Mouse (Mus musculus) hindbrain, embryonic 13.5 days (tissue): Measurements from ENCODE around the gene Elmsan1. TPM values are rescaled to one million over a fixed set of nuclear protein-coding genes. Genes with fewer than 3 reads are reported as not detected.

Experiments used
- ATAC-seq: fragments of 200-750 bp; cut with Nextera tagmentation; 2 replicates; pipeline ENCODE4 v1.8.0; 2017; ENCODE audit warnings: moderate TSS enrichment; ENCODE audit not compliant: low FRiP score
- H3K27ac ChIP-seq: fragments of 300-500 bp; sonication (generic); 2 replicates; pipeline ENCODE4 v1.5.1; 2015; ENCODE audit warnings: inconsistent platforms, mild to moderate bottlenecking, moderate library complexity
- H3K27me3 ChIP-seq: fragments of 300-500 bp; sonication (generic); 2 replicates; pipeline ENCODE4 v1.6.1; 2015; ENCODE audit warnings: mild to moderate bottlenecking, inconsistent platforms
- H3K36me3 ChIP-seq: fragments of 300-500 bp; sonication (generic); 2 replicates; pipeline ENCODE4 v1.6.1; 2015; ENCODE audit warnings: mild to moderate bottlenecking, inconsistent platforms
- H3K4me1 ChIP-seq: fragments of 300-500 bp; sonication (generic); replicated peaks from 2 replicates; pipeline ENCODE4 v1.6.1; 2015; ENCODE audit warnings: inconsistent platforms
- H3K4me2 ChIP-seq: fragments of 300-500 bp; sonication (generic); 2 replicates; pipeline ENCODE4 v1.6.1; 2015; ENCODE audit warnings: inconsistent platforms, mild to moderate bottlenecking, moderate library complexity
- H3K4me3 ChIP-seq: fragments of 300-500 bp; sonication (generic); 2 replicates; pipeline ENCODE4 v1.5.1; 2015; ENCODE audit warnings: mild to moderate bottlenecking, inconsistent platforms
- H3K9ac ChIP-seq: fragments of 300-500 bp; sonication (generic); 2 replicates; pipeline ENCODE4 v1.6.1; 2015; ENCODE audit warnings: mild to moderate bottlenecking, inconsistent platforms
- H3K9me3 ChIP-seq: fragments of 300-500 bp; sonication (generic); 2 replicates; pipeline ENCODE4 v1.6.1; 2016; ENCODE audit warnings: inconsistent platforms
- WGBS: fragments of 180-500 bp; shearing (Covaris S2); methylation state at CpG from one replicate; pipeline ENCODE4 v1.1.7; 2015; 5-methylcytosine and 5-hydroxymethylcytosine counted together
- polyA plus RNA-seq: library from polyadenylated mRNA; unstranded; fragments of >200 nt; fragmentation: Nextera tagmentation; extraction: Ambion mirVana; gene quantifications from 2 replicates; pipeline ENCODE4 v1.2.1, GENCODE M21; 2015

Elmsan1 gene
- polyA plus RNA-seq, 1 experiment from 2014 or later, result 5.1 TPM

DNA sequence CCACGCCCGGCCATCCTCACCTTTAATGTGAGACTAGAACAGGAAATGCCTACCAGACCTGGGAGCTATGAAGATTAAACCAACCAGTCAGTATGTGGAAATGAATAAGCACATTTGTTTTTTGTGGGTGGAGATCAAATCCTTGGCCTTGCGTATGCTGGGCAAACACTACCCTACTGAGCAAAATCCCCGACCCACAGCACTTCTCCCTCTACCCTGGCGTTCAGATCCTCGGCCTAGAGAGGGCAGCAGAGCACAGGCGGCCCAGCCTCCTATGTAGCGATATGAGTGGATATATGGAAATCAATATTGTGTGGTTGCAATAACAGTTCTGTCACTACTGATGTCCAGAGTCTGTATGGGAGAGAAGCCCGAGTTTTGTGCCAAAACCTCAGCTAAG lies 55.5 kb downstream of the Elmsan1 start:
- Histone ChIP-seq H3K27me3 (no peaks in the 10 kb centered on the region), H3K27ac (no peak overlapping the region), H3K36me3 (peaks cover 28% of the 10 kb centered on the region), H3K9ac (no peak overlapping the region), H3K4me3 (no peak overlapping the region), H3K4me1 (0 out of 2 replicates have a peak, but pooled peaks cover 5% of the 10 kb centered on the region), H3K9me3 (no peaks in the 10 kb centered on the region), H3K4me2 (no peak overlapping the region)
- 88% methylated on average over 9 of the region's 9 CpGs for WGBS
- ATAC-seq, result no peak

DNA sequence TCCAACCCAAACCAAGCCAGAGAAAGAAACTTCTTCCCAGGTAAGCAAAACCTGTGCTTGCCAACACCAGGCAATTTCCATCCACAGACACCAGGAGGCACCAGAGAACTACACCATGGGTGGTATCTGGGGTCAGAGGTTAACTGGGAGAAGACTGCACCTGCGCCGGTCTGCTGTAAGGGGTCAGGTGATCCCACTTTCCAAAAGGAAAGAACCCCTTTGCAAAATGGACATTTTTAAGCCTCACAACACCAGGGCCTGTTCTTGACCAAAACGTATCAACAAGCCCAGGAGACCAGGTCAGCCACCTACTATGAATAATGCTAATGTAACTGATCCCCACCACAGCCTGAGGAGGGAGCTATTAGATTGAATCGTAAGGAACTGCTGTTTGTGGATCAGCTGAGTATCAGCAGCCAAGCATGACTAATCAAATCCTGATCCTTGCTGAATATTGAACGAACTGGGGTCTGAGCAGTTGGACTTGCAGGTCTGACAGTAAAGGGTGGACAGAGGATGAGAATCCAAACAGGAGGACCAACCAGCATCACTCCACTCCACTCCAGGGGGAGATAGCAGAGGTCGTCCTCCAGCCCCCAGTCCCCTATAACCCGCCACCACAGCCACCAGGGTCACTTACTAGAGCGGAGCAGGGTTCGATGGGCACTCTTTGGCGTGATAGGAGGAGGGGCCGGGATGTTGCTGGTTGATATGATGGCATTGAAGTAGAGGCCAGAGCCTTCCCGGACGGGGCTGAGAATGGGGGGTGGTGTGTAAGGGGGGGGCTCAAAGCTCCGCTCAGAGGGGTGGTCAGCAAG lies 56.9 kb downstream of the Elmsan1 start:
- no peak for ATAC-seq
- Histone ChIP-seq H3K4me1 (0 out of 2 replicates have a peak, but pooled peaks cover 5% of the 10 kb centered on the region), H3K27me3 (no peaks in the 10 kb centered on the region), H3K36me3 (peaks cover 41% of the 10 kb centered on the region), H3K27ac (no peak overlapping the region), H3K9ac (no peak overlapping the region), H3K9me3 (no peaks in the 10 kb centered on the region), H3K4me2 (no peak overlapping the region), H3K4me3 (no peak overlapping the region)
- WGBS, result 73% methylated on average over 14 of the region's 14 CpGs

DNA sequence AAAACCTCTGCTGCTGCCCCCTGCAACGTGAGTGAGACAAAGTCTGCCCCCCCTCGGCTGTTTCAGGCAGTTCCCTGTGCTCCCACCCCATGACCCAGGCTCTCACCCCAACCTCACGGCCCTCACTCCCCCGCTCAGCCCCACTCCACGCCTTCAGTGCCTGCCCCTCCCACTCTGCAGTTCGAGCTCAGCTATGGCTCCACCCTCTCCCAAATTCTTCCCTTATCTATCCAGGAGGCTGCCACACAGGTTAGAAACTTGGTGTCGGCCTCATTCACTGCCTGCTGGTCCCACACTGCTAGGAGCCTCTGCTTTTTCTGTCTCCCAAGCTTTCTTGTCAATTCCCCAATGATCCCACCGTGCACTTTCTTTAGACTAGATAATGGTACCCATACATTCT lies 57.6 kb downstream of the Elmsan1 start:
- no peak overlapping the region for H3K9ac ChIP-seq
- H3K4me2 ChIP-seq, result no peak overlapping the region
- no peak overlapping the region for H3K27ac ChIP-seq
- H3K9me3 ChIP-seq, result no peaks in the 10 kb centered on the region
- H3K4me1 ChIP-seq, result 0 out of 2 replicates have a peak, but pooled peaks cover 5% of the 10 kb centered on the region
- peaks cover 48% of the 10 kb centered on the region for H3K36me3 ChIP-seq
- ATAC-seq, result no peak
- no peak overlapping the region for H3K4me3 ChIP-seq
- H3K27me3 ChIP-seq, result no peaks in the 10 kb centered on the region
- 86% methylated on average over 8 of the region's 8 CpGs for WGBS

DNA sequence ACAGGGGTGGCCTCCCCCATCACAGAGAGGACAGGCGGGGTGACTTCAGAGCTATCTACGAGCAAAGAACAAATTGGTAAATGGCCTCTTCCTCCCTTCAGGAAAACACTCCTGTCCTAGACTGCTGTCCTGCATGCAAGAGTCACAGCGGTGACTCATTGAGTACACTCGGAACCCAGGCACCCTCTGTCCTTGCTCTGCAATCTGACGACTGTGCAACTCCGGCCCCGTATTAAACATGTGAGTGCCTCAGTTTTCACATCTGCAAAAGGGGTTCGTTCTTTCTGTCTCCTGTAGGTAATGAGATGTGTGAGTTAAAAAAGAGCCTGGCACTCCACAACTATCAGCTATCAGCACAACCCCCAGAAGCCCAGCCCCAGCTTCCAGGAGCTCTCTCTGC lies 58.2 kb downstream of the Elmsan1 start:
- H3K9ac ChIP-seq, result no peak overlapping the region
- no peaks in the 10 kb centered on the region for H3K27me3 ChIP-seq
- H3K27ac ChIP-seq, result no peak overlapping the region
- H3K4me2 ChIP-seq, result no peak overlapping the region
- 0 out of 2 replicates have a peak, but pooled peaks cover under 1% of the 10 kb centered on the region for H3K4me1 ChIP-seq
- ATAC-seq, result no peak
- no peak overlapping the region for H3K4me3 ChIP-seq
- H3K36me3 ChIP-seq, result peaks cover 54% of the 10 kb centered on the region
- WGBS, result 97% methylated on average over 8 of the region's 8 CpGs
- H3K9me3 ChIP-seq, result no peaks in the 10 kb centered on the region

DNA sequence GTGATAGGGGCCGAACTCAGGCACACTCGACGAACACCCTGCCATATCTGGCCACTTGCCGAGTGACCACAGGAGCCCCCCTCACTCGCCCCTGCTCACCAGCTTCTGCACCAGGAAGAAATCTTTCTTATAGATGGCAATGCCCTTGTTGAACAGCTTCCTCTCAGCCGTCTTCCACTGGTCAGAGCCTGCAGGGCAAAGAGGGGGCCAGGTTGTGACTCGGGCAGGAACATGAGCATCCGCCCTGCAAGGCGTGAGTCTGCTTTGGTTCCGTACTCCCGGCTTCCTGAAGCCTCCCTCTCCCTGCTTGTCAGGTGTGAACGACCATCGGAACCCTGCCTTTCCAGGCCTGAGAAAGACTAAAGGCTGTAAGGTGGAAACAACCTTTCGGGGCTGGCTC lies 60.5 kb downstream of the Elmsan1 start:
- WGBS, result 92% methylated on average over 14 of the region's 14 CpGs
- H3K9ac ChIP-seq, result no peak overlapping the region

DNA sequence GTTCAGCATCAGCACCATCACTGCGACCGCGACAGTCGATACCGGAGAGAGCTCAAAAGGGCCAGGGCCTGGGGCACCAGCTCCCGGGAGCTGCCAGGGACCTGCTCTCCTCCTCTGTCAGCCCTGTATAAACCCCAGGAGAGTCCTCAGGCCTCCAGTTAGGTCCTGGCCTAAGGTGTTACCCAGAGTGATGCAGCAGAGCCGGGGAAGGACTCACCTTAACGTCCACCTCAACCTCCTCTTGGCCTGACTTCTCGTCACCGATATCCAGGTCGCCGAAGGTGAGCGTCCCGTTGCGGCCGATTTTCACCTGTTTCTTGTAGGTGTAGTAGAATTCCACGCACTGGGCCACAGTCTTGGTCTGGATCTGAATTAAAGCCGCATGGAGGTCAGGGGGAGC lies 62.5 kb downstream of the Elmsan1 start:
- Histone ChIP-seq H3K9me3 (no peaks in the 10 kb centered on the region), H3K27me3 (no peaks in the 10 kb centered on the region), H3K9ac (no peak overlapping the region), H3K27ac (no peak overlapping the region), H3K4me1 (peaks cover 2% of the 10 kb centered on the region; the same call in 1 of the 2 replicates), H3K4me2 (no peak overlapping the region), H3K4me3 (no peak overlapping the region), H3K36me3 (peaks cover 87% of the 10 kb centered on the region)
- no peak for ATAC-seq
- 96% methylated on average over 18 of the region's 18 CpGs for WGBS

More for the DNA sequence above, 60.5 kb downstream of the Elmsan1 start:
- H3K27me3 ChIP-seq, result no peaks in the 10 kb centered on the region
- peaks cover 72% of the 10 kb centered on the region for H3K36me3 ChIP-seq
- no peak overlapping the region for H3K4me3 ChIP-seq
- no peaks in the 10 kb centered on the region for H3K4me1 ChIP-seq
- no peaks in the 10 kb centered on the region for H3K9me3 ChIP-seq
- ATAC-seq, result no peak
- H3K4me2 ChIP-seq, result no peak overlapping the region
- H3K27ac ChIP-seq, result no peak overlapping the region

DNA sequence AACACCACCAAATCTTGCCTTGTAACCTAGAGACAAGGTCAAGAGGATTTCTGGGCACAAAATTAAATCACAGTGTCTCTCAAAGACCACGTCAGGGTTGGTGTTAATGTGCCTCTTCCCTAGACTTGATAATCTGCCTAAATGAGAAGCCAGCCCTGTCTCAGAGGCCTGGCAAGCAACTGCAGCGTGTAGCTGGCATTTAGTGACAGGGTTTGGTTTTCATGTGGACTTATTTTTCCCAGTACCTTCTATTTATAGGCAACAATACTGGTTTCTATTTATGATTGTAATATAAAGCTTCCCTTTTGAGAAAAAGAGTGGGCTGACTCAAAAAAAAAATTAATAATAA lies 63.2 kb downstream of the Elmsan1 start:
- WGBS, result 87% methylated on average over 2 of the region's 2 CpGs
- peaks cover 86% of the 10 kb centered on the region for H3K36me3 ChIP-seq

DNA sequence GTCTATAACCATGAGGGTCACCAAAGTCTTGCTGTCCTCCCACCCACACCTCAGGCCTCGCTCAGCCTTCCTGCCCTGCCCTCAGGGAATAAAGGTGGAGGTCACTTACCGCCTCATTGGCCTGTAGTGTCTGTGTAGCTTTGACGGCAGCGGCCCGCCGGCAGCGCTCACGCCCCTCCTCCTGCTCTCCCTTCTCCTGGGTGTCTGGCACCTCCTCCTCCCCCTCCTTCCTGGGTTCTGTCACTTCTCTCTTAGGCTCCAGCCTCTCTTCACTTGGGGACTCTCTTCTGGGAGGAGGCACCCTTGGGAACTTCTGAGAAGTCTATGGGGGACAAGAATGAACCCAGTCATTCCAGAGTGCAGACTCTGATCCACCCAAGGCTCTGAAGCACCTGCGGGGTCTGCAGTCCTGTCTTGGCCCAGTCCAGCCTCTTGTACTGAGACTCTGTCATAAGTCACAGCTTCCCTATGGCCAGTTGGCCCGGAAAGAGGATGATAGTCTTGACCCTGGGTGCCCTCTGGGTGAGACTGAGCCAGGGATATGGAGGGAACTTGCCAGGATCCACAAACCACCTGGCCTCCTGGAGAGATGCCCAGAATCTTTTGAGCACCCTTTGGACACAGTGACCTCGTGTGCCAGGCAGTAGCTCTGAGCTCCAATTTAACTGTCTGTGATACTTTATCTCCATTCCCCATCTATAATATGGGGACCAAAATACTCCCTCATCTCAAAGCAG lies 63.7 kb downstream of the Elmsan1 start:
- 65% methylated on average over 11 of the region's 11 CpGs for WGBS
- Histone ChIP-seq H3K4me2 (no peak overlapping the region), H3K4me1 (peaks cover 12% of the 10 kb centered on the region), H3K9me3 (no peaks in the 10 kb centered on the region), H3K36me3 (peaks cover 81% of the 10 kb centered on the region), H3K4me3 (no peak overlapping the region), H3K9ac (no peak overlapping the region), H3K27me3 (no peaks in the 10 kb centered on the region), H3K27ac (no peak overlapping the region)
- ATAC-seq, result no peak

More for the DNA sequence above, 63.2 kb downstream of the Elmsan1 start:
- Histone ChIP-seq H3K27me3 (no peaks in the 10 kb centered on the region), H3K27ac (no peak overlapping the region), H3K4me3 (no peak overlapping the region), H3K4me2 (no peak overlapping the region), H3K9me3 (no peaks in the 10 kb centered on the region), H3K9ac (no peak overlapping the region), H3K4me1 (peaks cover 8% of the 10 kb centered on the region; the same call in 1 of the 2 replicates)
- no peak for ATAC-seq

DNA sequence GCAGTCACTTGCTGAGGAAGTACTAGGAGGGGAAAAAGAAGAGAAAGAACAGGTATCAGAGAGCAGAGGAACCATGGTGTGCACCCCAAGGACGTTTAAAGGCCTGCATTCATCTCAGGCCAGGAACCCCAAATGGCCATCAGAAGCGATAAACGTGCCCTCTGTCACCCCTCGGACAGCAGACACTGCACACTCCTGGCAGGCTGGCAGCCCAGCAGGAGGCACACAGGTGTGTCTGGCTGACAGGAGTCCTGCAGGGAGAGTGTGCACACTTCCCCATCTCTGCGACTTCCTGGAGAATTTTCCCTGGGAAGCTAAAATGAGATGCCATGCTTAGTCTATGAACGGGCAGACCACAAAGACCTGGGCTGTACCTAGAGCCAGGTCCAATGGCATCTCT lies 65.3 kb downstream of the Elmsan1 start:
- no peak overlapping the region for H3K27ac ChIP-seq
- no peak for ATAC-seq
- 90% methylated on average over 6 of the region's 6 CpGs for WGBS

DNA sequence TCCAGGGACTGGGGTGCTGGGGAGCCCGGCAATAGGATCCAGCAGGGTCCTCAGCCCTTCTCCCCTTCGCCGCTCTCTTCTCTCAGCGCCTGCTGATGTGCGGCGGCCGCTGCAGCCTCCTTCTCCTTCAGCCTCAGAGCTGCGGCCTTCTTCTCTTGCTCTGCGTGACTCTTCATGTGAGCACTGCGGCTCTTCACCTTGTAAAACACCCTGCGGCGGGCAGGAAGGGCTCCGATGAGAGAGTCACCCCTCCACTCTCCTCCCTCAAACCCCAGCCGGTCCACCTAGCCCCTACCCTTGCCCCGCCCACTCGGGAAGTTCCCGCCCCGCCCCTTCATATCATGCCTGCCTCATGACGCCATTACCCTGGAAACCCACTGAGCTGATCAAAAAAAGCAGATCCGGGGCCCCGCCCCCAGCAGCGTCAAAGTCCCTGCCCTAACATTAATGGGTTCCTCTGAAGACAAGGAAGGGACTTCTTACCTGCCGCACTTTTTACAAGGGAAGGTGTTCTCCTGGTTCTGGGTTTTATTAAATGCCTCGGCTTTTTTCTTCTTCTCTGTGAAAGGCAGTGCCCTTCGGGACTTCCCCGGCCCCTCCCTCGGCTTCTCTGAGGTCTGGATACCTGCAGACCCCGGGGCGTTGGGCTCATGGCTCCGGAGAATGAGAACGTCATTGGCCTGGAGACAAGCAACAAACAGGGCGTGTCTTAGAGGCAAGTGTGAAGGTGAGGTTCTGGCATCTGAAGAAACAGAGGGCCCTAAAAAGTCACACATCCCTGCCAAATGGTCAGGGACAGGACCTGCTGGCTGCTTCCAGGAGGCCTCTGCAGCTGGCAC lies 66.1 kb downstream of the Elmsan1 start:
- Histone ChIP-seq H3K36me3 (peaks cover 57% of the 10 kb centered on the region), H3K4me1 (peaks cover 28% of the 10 kb centered on the region), H3K4me2 (no peak overlapping the region), H3K9ac (no peak overlapping the region), H3K4me3 (no peak overlapping the region), H3K27ac (no peak overlapping the region), H3K9me3 (no peaks in the 10 kb centered on the region), H3K27me3 (no peaks in the 10 kb centered on the region)
- ATAC-seq, result no peak
- WGBS, result 74% methylated on average over 32 of the region's 32 CpGs

More for the DNA sequence above, 65.3 kb downstream of the Elmsan1 start:
- Histone ChIP-seq H3K9ac (no peak overlapping the region), H3K36me3 (peaks cover 66% of the 10 kb centered on the region), H3K4me2 (no peak overlapping the region), H3K4me1 (peaks cover 23% of the 10 kb centered on the region), H3K9me3 (no peaks in the 10 kb centered on the region), H3K27me3 (no peaks in the 10 kb centered on the region), H3K4me3 (no peak overlapping the region)

DNA sequence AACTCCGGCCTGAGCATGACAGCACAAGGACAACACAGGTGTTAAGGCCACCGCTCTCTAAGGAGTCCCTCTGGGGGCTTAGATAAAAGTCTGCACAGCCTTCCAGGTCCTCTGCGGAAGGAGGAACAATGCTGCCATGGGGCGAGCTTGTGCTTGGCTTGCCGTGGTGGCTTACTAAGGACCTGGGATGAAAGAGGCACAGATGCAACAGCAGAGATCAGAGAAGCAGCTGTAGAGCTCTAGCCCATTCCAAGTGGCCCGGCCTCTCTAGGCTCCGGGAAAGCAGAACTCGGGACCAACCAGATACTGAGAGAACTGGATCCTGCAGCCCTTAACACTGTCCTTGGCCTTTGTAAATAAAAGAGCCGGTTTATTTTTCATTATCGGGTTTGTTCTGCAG lies 66.8 kb downstream of the Elmsan1 start:
- no peak overlapping the region for H3K9ac ChIP-seq
- peaks cover 31% of the 10 kb centered on the region for H3K4me1 ChIP-seq
- H3K4me2 ChIP-seq, result no peak overlapping the region
- ATAC-seq, result no peak
- no peaks in the 10 kb centered on the region for H3K27me3 ChIP-seq
- H3K9me3 ChIP-seq, result no peaks in the 10 kb centered on the region
- 90% methylated on average over 10 of the region's 10 CpGs for WGBS
- no peak overlapping the region for H3K27ac ChIP-seq
- H3K4me3 ChIP-seq, result no peak overlapping the region
- H3K36me3 ChIP-seq, result peaks cover 51% of the 10 kb centered on the region

DNA sequence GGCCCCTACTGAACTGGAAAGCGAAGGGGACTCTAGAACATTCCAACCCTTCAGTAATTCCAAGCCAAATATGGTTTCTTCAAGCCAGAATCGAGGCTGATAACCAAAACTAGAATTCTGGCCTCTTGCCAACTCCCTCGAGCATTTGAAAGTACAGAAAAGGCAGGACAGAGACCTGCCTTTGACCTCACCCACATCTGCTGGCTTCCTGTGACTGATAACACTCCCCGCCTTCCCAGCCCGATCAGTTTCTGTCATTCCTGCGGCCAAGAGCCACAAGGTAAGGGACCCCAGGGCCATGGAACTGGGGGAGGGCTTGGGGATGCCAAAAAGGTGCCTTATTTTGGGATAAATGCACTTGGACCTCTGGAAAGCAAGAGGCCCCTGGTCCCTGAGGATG lies 67.7 kb downstream of the Elmsan1 start:
- ATAC-seq, result no peak
- Histone ChIP-seq H3K4me3 (no peak overlapping the region), H3K36me3 (peaks cover 44% of the 10 kb centered on the region), H3K27ac (no peak overlapping the region), H3K9ac (no peak overlapping the region), H3K4me1 (peaks cover 37% of the 10 kb centered on the region), H3K9me3 (no peaks in the 10 kb centered on the region), H3K27me3 (no peaks in the 10 kb centered on the region), H3K4me2 (no peak overlapping the region)
- WGBS, result 67% methylated on average over 6 of the region's 6 CpGs
